Comparison of ENCODE assay signal across 32 mouse cellular contexts in genomic region chr15:87972641-87973040, GRCm38 (mm10).
"Had no signal": no experiment of that assay in that cellular context is flagged by ENCODE, and none has a peak within 500 bp of the region (broad histone marks: within the 10 kb centered on the region; RNA-seq: fewer than 3 reads in every experiment).

No protein-coding gene starts in this region.

- ATAC-seq: liver, embryonic 12.5 days; liver, postnatal 0 days; lung, postnatal 0 days; midbrain, embryonic 13.5 days; midbrain, embryonic 15.5 days; midbrain, embryonic 16.5 days had no signal

- H3K27ac ChIP-seq: limb, embryonic 10.5 days; limb, embryonic 12.5 days; limb, embryonic 13.5 days; limb, embryonic 15.5 days; liver, embryonic 12.5 days; liver, embryonic 13.5 days; liver, embryonic 14.5 days; liver, embryonic 15.5 days; lung, embryonic 15.5 days; macrophage; midbrain, embryonic 10.5 days; midbrain, embryonic 12.5 days; midbrain, embryonic 13.5 days; midbrain, embryonic 15.5 days; neural tube, embryonic 12.5 days; neural tube, embryonic 13.5 days had no signal

- H3K36me3 ChIP-seq: limb, embryonic 10.5 days; limb, embryonic 12.5 days; limb, embryonic 13.5 days; limb, embryonic 15.5 days; liver, embryonic 12.5 days; liver, embryonic 13.5 days; liver, embryonic 15.5 days; lung, embryonic 15.5 days; midbrain, embryonic 10.5 days; midbrain, embryonic 12.5 days; midbrain, embryonic 13.5 days; midbrain, embryonic 15.5 days; neural tube, embryonic 12.5 days; neural tube, embryonic 13.5 days had no signal

- H3K9me3 ChIP-seq: limb, embryonic 10.5 days; limb, embryonic 12.5 days; limb, embryonic 13.5 days; limb, embryonic 15.5 days; lung, embryonic 15.5 days; midbrain, embryonic 10.5 days; midbrain, embryonic 12.5 days; midbrain, embryonic 13.5 days; midbrain, embryonic 15.5 days; neural tube, embryonic 12.5 days; neural tube, embryonic 13.5 days had no signal

- H3K4me1 ChIP-seq: limb, embryonic 12.5 days; limb, embryonic 13.5 days; limb, embryonic 15.5 days; liver, embryonic 12.5 days; liver, embryonic 13.5 days; liver, embryonic 15.5 days; lung, embryonic 15.5 days; megakaryocyte, embryonic 14.5 days; midbrain, embryonic 10.5 days; midbrain, embryonic 12.5 days; midbrain, embryonic 13.5 days; midbrain, embryonic 15.5 days; neural tube, embryonic 12.5 days; neural tube, embryonic 13.5 days had no signal

- H3K9ac ChIP-seq: limb, embryonic 12.5 days; limb, embryonic 13.5 days; limb, embryonic 15.5 days; liver, embryonic 12.5 days; liver, embryonic 13.5 days; liver, embryonic 14.5 days; liver, embryonic 15.5 days; liver, postnatal 0 days; lung, embryonic 14.5 days; lung, embryonic 15.5 days; midbrain, embryonic 12.5 days; midbrain, embryonic 13.5 days; midbrain, embryonic 15.5 days; neural tube, embryonic 12.5 days; neural tube, embryonic 13.5 days had no signal

- H3K27me3 ChIP-seq: limb, embryonic 12.5 days; limb, embryonic 13.5 days; limb, embryonic 15.5 days; liver, embryonic 12.5 days; liver, embryonic 13.5 days; liver, embryonic 15.5 days; lung, embryonic 15.5 days; megakaryocyte, embryonic 14.5 days; midbrain, embryonic 12.5 days; midbrain, embryonic 13.5 days; midbrain, embryonic 15.5 days; neural tube, embryonic 12.5 days; neural tube, embryonic 13.5 days had no signal

- DNase-seq: left cerebral cortex, postnatal 4 days; liver; liver, embryonic 13.5 days; liver, postnatal 0 days; lung, adult 18-20 months; lung, adult 2 months; lung, embryonic 14.5 days; lung, postnatal 10 days; lung, postnatal 14 days; lung, postnatal 36 days; lung, postnatal 4 days; midbrain, embryonic 14.5 days had no signal

- H3K4me3 ChIP-seq: limb, embryonic 10.5 days; limb, embryonic 12.5 days; limb, embryonic 13.5 days; limb, embryonic 15.5 days; liver, embryonic 12.5 days; liver, embryonic 13.5 days; liver, embryonic 15.5 days; lung, embryonic 15.5 days; megakaryocyte, embryonic 14.5 days; midbrain, embryonic 10.5 days; midbrain, embryonic 12.5 days; midbrain, embryonic 13.5 days; midbrain, embryonic 15.5 days; myocyte; neural tube, embryonic 12.5 days; neural tube, embryonic 13.5 days had no signal

- H3K4me2 ChIP-seq: limb, embryonic 12.5 days; limb, embryonic 13.5 days; limb, embryonic 15.5 days; liver, embryonic 11.5 days; liver, embryonic 12.5 days; liver, embryonic 13.5 days; liver, embryonic 15.5 days; lung, embryonic 14.5 days; lung, embryonic 15.5 days; midbrain, embryonic 12.5 days; midbrain, embryonic 13.5 days; midbrain, embryonic 15.5 days; neural tube, embryonic 12.5 days; neural tube, embryonic 13.5 days had no signal
